Mouse (Mus musculus) heart, embryonic 16.5 days (tissue): ENCODE results near the gene Negr1. TPM values are rescaled to one million over a fixed set of nuclear protein-coding genes. Genes with fewer than 3 reads are reported as not detected.

Source experiments
- ATAC-seq: fragments of 200-750 bp; cut with Nextera tagmentation; replicated peaks from 2 replicates; pipeline ENCODE4 v1.8.0; 2017; ENCODE audit warnings: moderate number of reproducible peaks; ENCODE audit not compliant: insufficient read depth, low FRiP score; ENCODE audit errors: extremely low read depth
- H3K27ac ChIP-seq: fragments of 300-500 bp; sonication (generic); 2 replicates; pipeline ENCODE4 v1.5.1; 2014; ENCODE audit warnings: mild to moderate bottlenecking, low read length, control low read depth, moderate library complexity
- H3K27me3 ChIP-seq: fragments of 300-500 bp; sonication (generic); 2 replicates; pipeline ENCODE4 v1.6.1; 2014; ENCODE audit warnings: low read length, mixed read lengths; ENCODE audit not compliant: control insufficient read depth, insufficient read depth
- H3K36me3 ChIP-seq: fragments of 300-500 bp; sonication (generic); 2 replicates; pipeline ENCODE4 v1.6.1; 2014; ENCODE audit not compliant: control insufficient read depth, insufficient read depth
- H3K4me1 ChIP-seq: fragments of 300-500 bp; sonication (generic); 2 replicates; pipeline ENCODE4 v1.6.1; 2014; ENCODE audit warnings: low read length, mixed read lengths; ENCODE audit not compliant: control insufficient read depth, insufficient read depth
- H3K4me2 ChIP-seq: fragments of 300-500 bp; sonication (generic); 2 replicates; pipeline ENCODE4 v1.6.1; 2014; ENCODE audit warnings: low read depth, mild to moderate bottlenecking, control low read depth, low read length
- H3K4me3 ChIP-seq: fragments of 300-500 bp; sonication (generic); 2 replicates; pipeline ENCODE4 v1.5.1; 2014; ENCODE audit warnings: mild to moderate bottlenecking, control low read depth, low read length
- H3K9ac ChIP-seq: fragments of 300-500 bp; sonication (generic); 2 replicates; pipeline ENCODE4 v1.6.1; 2014; ENCODE audit warnings: low read length, control low read depth
- H3K9me3 ChIP-seq: fragments of 300-500 bp; sonication (generic); replicated peaks from 2 replicates; pipeline ENCODE4 v1.6.1; 2016; ENCODE audit warnings: low read length; ENCODE audit not compliant: control insufficient read depth
- WGBS: fragments of 180-500 bp; shearing (Covaris S2); extraction: QIAGEN DNeasy Blood & Tissue Kit; methylation state at CpG from one replicate; pipeline ENCODE4 v1.1.7; 2014; 5-methylcytosine and 5-hydroxymethylcytosine counted together
- polyA plus RNA-seq: library from polyadenylated mRNA; unstranded; fragments of >200 nt; fragmentation: Nextera tagmentation; extraction: Ambion mirVana; gene quantifications from 2 replicates; pipeline ENCODE4 v1.2.1, GENCODE M21; 2015

Gene Negr1
- polyA plus RNA-seq, 1 experiment from 2014 or later = 1.2 TPM

DNA sequence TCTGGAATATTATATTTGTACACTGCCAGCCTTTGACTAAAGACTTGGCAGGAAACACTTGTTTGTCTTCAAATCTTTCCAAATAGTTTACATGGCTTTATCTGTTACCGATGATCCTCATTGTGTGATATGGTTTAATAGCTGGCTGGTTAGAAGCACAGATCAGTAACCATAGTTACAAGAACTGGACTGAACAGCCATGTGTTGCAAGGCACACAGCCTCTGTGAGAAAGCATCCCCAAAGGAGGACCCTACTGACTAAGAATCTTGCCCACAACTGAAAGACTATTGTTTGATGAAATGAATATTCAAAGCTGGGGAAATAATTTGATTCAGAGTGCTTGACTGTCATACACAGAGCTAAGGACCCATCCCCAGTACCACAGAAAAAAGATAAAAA, 729.7 kb downstream of the Negr1 start:
- H3K9ac ChIP-seq = no peak overlapping the region
- whole genome bisulfite sequencing = 85% methylated on average over 1 of the region's 1 CpGs
- no peak overlapping the region for H3K27ac ChIP-seq
- H3K4me1 ChIP-seq = no peaks in the 10 kb centered on the region
- no peaks in the 10 kb centered on the region for H3K9me3 ChIP-seq
- H3K4me3 ChIP-seq = no peak overlapping the region
- ATAC-seq = no peak
- H3K36me3 ChIP-seq = no peaks in the 10 kb centered on the region
- H3K4me2 ChIP-seq = no peak overlapping the region
- H3K27me3 ChIP-seq = no peaks in the 10 kb centered on the region

DNA sequence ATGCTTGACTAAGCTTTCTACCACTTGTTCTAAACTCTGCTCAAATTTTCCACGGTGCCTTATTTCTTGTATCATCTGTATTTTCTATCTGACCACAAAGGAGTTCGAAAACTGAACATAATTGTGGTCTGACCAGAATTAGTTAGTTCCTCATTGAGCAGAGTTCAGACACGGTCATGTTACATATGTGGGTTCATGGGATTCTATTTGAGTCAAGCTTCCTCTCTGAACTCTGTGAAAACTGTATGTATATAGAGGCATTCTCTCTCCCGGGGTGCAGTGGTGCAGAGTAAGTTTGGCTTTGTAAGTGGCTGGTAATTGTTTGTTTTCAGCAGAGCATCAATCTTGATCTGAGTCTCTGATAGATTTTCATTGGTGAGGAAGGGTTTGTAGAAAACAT, 735.6 kb downstream of the Negr1 start:
- Histone ChIP-seq H3K36me3 (no peaks in the 10 kb centered on the region), H3K9me3 (peaks cover 5% of the 10 kb centered on the region), H3K4me1 (no peaks in the 10 kb centered on the region), H3K4me2 (no peak overlapping the region), H3K27me3 (no peaks in the 10 kb centered on the region), H3K4me3 (no peak overlapping the region), H3K27ac (no peak overlapping the region), H3K9ac (no peak overlapping the region)
- 71% methylated on average over 4 of the region's 4 CpGs for WGBS
- ATAC-seq = no peak

DNA sequence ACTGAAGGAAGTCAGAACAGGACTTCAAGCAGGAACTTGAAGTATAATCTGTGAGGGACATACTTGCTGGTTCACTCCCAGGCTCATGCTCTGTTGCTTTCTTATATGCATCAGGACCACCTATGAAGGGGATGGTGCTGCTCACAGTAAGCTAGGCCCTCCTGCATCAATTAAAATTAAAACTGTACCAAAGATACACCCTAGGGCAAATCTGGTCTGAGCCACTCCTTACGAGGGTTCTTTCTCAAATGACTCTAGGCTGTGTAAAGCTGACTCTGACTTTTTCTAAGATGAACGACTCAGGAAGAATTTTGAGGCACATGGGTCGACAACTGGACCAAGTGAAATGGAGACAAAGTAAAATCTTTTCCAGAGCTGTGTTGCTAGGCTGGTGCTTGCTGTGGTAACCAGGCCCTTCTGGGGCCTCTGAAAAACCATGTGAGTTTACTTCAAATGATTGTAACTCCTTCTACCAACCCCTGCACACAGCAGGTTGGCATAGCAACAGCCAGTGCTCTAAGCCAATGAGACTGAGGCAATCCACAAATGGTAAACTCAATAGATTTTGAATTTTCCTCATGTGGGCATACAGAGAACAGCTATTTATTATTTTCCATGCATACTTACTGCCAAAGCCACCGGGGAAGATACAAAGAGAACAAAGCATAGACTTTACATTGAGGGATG, 742.0 kb downstream of the Negr1 start:
- Histone ChIP-seq H3K9me3 (peaks cover 6% of the 10 kb centered on the region), H3K9ac (no peak overlapping the region), H3K27me3 (no peaks in the 10 kb centered on the region), H3K27ac (no peak overlapping the region), H3K4me3 (no peak overlapping the region), H3K4me2 (no peak overlapping the region), H3K36me3 (no peaks in the 10 kb centered on the region), H3K4me1 (no peaks in the 10 kb centered on the region)
- ATAC-seq = no peak
- WGBS = 77% methylated on average over 4 of the region's 4 CpGs

DNA sequence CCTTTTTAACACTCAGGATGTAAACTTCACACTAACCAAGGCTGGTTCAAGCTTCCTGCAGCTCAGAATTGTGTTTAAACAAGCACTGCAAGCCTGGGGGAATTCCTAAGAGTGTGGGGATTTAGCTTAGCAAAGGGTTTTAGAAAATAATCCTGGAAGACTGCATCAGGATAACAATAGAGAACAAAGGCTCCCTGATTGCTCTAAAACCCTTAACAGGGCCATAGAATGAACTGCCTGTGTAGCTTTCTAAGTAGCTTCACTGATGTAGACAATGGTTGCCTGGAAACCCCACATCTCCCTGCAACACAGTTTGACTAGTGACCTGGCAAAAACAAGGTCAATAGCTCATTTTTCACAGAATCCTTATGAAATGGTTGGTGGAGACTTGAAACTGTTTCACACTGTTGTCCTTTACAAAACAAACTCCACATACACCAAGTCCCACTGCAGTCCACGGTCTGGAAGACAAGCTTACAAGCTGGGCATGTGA, 759.5 kb downstream of the Negr1 start:
- no peak for ATAC-seq
- H3K9me3 ChIP-seq = no peaks in the 10 kb centered on the region
- H3K36me3 ChIP-seq = no peaks in the 10 kb centered on the region
- 65% methylated on average over 1 of the region's 1 CpGs for WGBS
- H3K27me3 ChIP-seq = no peaks in the 10 kb centered on the region
- H3K27ac ChIP-seq = no peak overlapping the region
- H3K4me2 ChIP-seq = no peak overlapping the region
- H3K9ac ChIP-seq = no peak overlapping the region
- H3K4me3 ChIP-seq = no peak overlapping the region
- no peaks in the 10 kb centered on the region for H3K4me1 ChIP-seq

DNA sequence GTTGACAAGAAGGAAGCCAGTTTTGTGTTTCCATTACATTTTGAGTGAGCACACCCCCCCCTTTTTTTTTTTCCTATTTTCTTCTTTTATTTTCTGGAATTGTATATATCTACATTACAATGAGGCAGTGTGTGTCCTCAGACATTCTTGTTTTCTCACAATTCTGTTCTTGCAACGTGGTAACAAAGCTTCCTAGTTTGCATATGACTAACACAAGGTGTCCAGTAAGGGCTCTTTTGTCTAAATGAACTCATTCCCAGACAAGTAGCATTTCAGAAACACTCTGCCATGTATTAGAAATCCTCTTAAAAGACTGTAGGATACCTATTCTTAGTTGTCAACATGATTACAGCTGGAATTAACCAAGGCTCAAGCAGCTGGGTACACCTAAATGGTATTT, 760.2 kb downstream of the Negr1 start:
- Histone ChIP-seq H3K27me3 (no peaks in the 10 kb centered on the region), H3K36me3 (no peaks in the 10 kb centered on the region), H3K4me3 (no peak overlapping the region), H3K9ac (no peak overlapping the region), H3K9me3 (no peaks in the 10 kb centered on the region), H3K27ac (no peak overlapping the region), H3K4me2 (no peak overlapping the region), H3K4me1 (no peaks in the 10 kb centered on the region)
- ATAC-seq = no peak
- WGBS = 50% methylated on average over 1 of the region's 1 CpGs

DNA sequence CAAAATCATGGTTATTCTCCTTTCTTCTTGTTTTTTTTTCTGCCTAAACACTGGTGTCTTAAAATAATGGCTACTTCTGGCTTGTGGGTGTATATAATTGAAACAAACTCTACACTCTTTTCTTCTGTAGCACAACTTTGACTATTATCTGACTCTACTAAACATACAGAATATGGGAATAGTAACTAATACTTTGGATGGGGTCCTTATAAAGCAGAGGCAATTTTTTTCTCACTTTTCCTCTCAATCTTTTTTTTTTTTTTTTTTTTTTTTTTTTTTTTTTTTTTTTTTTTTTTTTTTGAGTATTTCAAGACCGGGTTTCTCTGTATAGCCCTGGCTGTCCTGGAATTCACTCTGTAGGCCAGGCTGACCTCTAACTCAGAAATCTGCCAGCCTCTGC, 772.6 kb downstream of the Negr1 start:
- Histone ChIP-seq H3K27me3 (no peaks in the 10 kb centered on the region), H3K4me3 (no peak overlapping the region), H3K27ac (no peak overlapping the region), H3K4me1 (no peaks in the 10 kb centered on the region), H3K4me2 (no peak overlapping the region), H3K9ac (no peak overlapping the region), H3K36me3 (no peaks in the 10 kb centered on the region), H3K9me3 (no peaks in the 10 kb centered on the region)
- 64% methylated on average over 1 of the region's 1 CpGs for WGBS
- ATAC-seq = no peak

DNA sequence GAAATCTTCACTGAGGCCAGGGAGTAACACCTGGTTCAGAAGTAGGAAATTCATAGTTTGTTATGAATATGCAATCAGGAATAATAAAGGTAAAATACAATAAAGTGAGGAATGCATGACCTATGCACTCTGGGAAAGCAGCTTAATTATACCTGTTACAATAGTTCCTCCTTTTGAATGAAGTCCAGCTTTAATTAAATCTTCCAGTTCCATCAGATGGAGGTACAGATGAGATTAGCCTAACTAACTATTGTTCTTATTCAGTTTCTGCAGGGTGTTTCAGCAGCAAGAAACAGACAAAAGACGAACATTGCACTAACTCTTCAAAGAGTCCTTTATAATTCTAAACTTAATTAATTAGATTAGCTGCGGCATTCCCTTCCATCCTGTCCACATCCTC, 787.9 kb downstream of the Negr1 start:
- Histone ChIP-seq H3K4me2 (no peak overlapping the region), H3K9ac (no peak overlapping the region), H3K36me3 (no peaks in the 10 kb centered on the region), H3K27me3 (no peaks in the 10 kb centered on the region), H3K4me1 (no peaks in the 10 kb centered on the region), H3K4me3 (no peak overlapping the region), H3K27ac (no peak overlapping the region), H3K9me3 (no peaks in the 10 kb centered on the region)
- ATAC-seq = no peak
- 72% methylated on average over 2 of the region's 2 CpGs for WGBS

DNA sequence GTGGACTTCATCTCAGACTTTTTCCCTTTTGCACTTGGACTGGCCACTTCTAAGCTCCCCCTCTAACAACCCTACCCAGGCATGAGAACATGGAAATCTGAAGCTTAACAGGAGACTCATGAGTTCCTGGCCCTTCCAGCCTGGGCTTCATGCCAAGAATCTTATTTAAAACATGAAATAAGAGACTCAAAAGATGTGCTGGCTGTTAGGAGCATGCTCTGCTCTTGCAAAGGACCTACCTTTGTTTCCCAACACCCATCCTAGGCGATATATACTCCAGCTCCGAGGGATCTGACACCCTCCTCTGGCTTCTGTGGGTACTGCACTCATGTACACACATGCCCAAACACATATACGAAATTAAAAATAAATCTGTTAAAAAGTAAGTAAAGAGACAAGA, 797.3 kb downstream of the Negr1 start:
- Histone ChIP-seq H3K36me3 (no peaks in the 10 kb centered on the region), H3K27me3 (no peaks in the 10 kb centered on the region), H3K4me3 (no peak overlapping the region), H3K4me2 (no peak overlapping the region), H3K9me3 (no peaks in the 10 kb centered on the region), H3K4me1 (peaks cover 4% of the 10 kb centered on the region; the same call in 1 of the 2 replicates), H3K9ac (no peak overlapping the region), H3K27ac (peak overlapping the region; percentile 72)
- peak; percentile 87 for ATAC-seq
- WGBS = 41% methylated on average over 3 of the region's 3 CpGs

DNA sequence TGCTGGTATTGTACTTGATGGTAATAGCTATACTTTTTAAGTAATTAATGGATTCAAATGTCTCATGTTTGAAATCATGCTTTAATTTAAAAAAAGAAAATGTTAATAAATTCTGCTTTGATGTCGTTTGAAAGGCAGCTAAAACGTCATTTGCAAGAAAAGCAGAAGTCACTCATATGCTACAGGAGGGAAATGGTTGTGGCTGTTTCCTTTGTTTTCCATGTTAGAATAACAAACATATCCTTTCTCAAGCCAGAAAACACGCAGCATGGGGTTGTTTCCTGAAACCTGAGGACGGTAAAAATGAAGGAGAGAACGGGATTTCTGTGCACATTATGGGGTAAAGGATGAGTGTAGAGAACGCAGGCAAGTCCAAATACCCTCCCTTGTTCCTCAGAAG, 798.2 kb downstream of the Negr1 start:
- H3K27ac ChIP-seq = no peak overlapping the region
- H3K27me3 ChIP-seq = no peaks in the 10 kb centered on the region
- H3K36me3 ChIP-seq = no peaks in the 10 kb centered on the region
- no peak for ATAC-seq
- no peaks in the 10 kb centered on the region for H3K9me3 ChIP-seq
- no peak overlapping the region for H3K4me2 ChIP-seq
- 63% methylated on average over 6 of the region's 6 CpGs for WGBS
- H3K4me1 ChIP-seq = peaks cover 4% of the 10 kb centered on the region; the same call in 1 of the 2 replicates
- H3K4me3 ChIP-seq = no peak overlapping the region
- H3K9ac ChIP-seq = no peak overlapping the region
